Mouse (Mus musculus) intestine, postnatal 0 days (tissue): ENCODE measurements around the gene Jph3. TPM values are rescaled to one million over a fixed set of nuclear protein-coding genes. Genes with fewer than 3 reads are reported as not detected.

Experiments
- ATAC-seq: fragments of 200-750 bp; cut with Nextera tagmentation; 2 replicates; pipeline ENCODE4 v1.8.0; 2017; ENCODE audit warnings: mild to moderate bottlenecking, moderate TSS enrichment, moderate library complexity
- H3K27ac ChIP-seq: fragments of 300-500 bp; sonication (generic); 2 replicates; pipeline ENCODE4 v1.5.1; 2014; ENCODE audit warnings: mild to moderate bottlenecking, low read depth, low read length, moderate library complexity
- H3K27me3 ChIP-seq: fragments of 300-500 bp; sonication (generic); replicated peaks from 2 replicates; pipeline ENCODE4 v1.6.1; 2014; ENCODE audit warnings: low read length, mixed read lengths; ENCODE audit not compliant: control insufficient read depth, insufficient read depth
- H3K36me3 ChIP-seq: fragments of 300-500 bp; sonication (generic); 2 replicates; pipeline ENCODE4 v1.6.1; 2014; ENCODE audit warnings: mild to moderate bottlenecking, moderate library complexity; ENCODE audit not compliant: control insufficient read depth, insufficient read depth
- H3K4me1 ChIP-seq: fragments of 300-500 bp; sonication (generic); replicated peaks from 2 replicates; pipeline ENCODE4 v1.6.1; 2014; ENCODE audit warnings: antibody characterized with exemption, low read length, mixed read lengths; ENCODE audit not compliant: control insufficient read depth, insufficient read depth
- H3K4me2 ChIP-seq: fragments of 300-500 bp; sonication (generic); replicated peaks from 2 replicates; pipeline ENCODE4 v1.6.1; 2014; ENCODE audit warnings: low read depth, mild to moderate bottlenecking, moderate library complexity
- H3K4me3 ChIP-seq: fragments of 300-500 bp; sonication (generic); 2 replicates; pipeline ENCODE4 v1.5.1; 2014; ENCODE audit warnings: low read depth, low read length
- H3K9ac ChIP-seq: fragments of 300-500 bp; sonication (generic); 2 replicates; pipeline ENCODE4 v1.6.1; 2014; ENCODE audit warnings: mild to moderate bottlenecking, low read depth, low read length
- H3K9me3 ChIP-seq: fragments of 300-500 bp; sonication (generic); 2 replicates; pipeline ENCODE4 v1.6.1; 2016; ENCODE audit warnings: mixed run types; ENCODE audit not compliant: control insufficient read depth
- CTCF ChIP-seq: sonication (generic); IDR thresholded peaks from 2 replicates; pipeline ENCODE4 v1.5.1; 2016; ENCODE audit warnings: low read depth, mild to moderate bottlenecking, control low read depth, antibody characterized with exemption, moderate library complexity
- WGBS: fragments of 180-500 bp; shearing (Covaris S2); extraction: QIAGEN DNeasy Blood & Tissue Kit; methylation state at CpG from one replicate; pipeline ENCODE4 v1.1.7; 2014; 5-methylcytosine and 5-hydroxymethylcytosine counted together
- polyA plus RNA-seq: library from polyadenylated mRNA; unstranded; fragments of >200 nt; fragmentation: Nextera tagmentation; extraction: Ambion mirVana; gene quantifications from 2 replicates; pipeline ENCODE4 v1.2.1, GENCODE M21; 2015

Jph3 gene
- polyA plus RNA-seq, 1 experiment from 2014 or later: 2.8 TPM

- Histone ChIP-seq H3K36me3 (peaks cover 33% of the 10 kb centered on the region; the same call in 1 of the 2 replicates), H3K27ac (no peak overlapping the region), H3K9me3 (no peaks in the 10 kb centered on the region), H3K9ac (no peak overlapping the region), H3K4me2 (no peak overlapping the region), H3K4me1 (no peaks in the 10 kb centered on the region), H3K27me3 (no peaks in the 10 kb centered on the region), H3K4me3 (no peak overlapping the region)
- 91% methylated on average over 12 of the region's 12 CpGs for WGBS
- TF ChIP-seq CTCF: no peak
- no peak for ATAC-seq
Observed at GRCm38 (mm10) chr8:121811931-121812570, 82.6 kb downstream of the Jph3 start.

GRCm38 (mm10) chr8:121818226-121818625 lies 88.8 kb downstream of the Jph3 start:
- Histone ChIP-seq H3K36me3 (peaks cover 37% of the 10 kb centered on the region; the same call in 1 of the 2 replicates), H3K4me2 (no peak overlapping the region), H3K27me3 (no peaks in the 10 kb centered on the region), H3K4me1 (no peaks in the 10 kb centered on the region), H3K4me3 (no peak overlapping the region), H3K9me3 (no peaks in the 10 kb centered on the region), H3K9ac (no peak overlapping the region), H3K27ac (no peak overlapping the region)
- WGBS: 80% methylated on average over 7 of the region's 7 CpGs
- no peak for TF ChIP-seq CTCF
- no peak for ATAC-seq

GRCm38 (mm10) chr8:121820840-121821239 lies 91.4 kb downstream of the Jph3 start:
- TF ChIP-seq CTCF: no peak
- 93% methylated on average over 6 of the region's 6 CpGs for WGBS
- ATAC-seq: no peak
- Histone ChIP-seq H3K4me1 (no peaks in the 10 kb centered on the region), H3K9ac (no peak overlapping the region), H3K27me3 (no peaks in the 10 kb centered on the region), H3K27ac (no peak overlapping the region), H3K4me3 (no peak overlapping the region), H3K4me2 (no peak overlapping the region), H3K9me3 (no peaks in the 10 kb centered on the region), H3K36me3 (peaks cover 22% of the 10 kb centered on the region; the same call in 1 of the 2 replicates)

GRCm38 (mm10) chr8:121821320-121821719 lies 91.9 kb downstream of the Jph3 start:
- H3K4me2 ChIP-seq: no peak overlapping the region
- H3K4me1 ChIP-seq: no peaks in the 10 kb centered on the region
- H3K9ac ChIP-seq: no peak overlapping the region
- no peak for ATAC-seq
- WGBS: 89% methylated on average over 11 of the region's 11 CpGs
- TF ChIP-seq CTCF: no peak
- H3K4me3 ChIP-seq: no peak overlapping the region
- peaks cover 22% of the 10 kb centered on the region; the same call in 1 of the 2 replicates for H3K36me3 ChIP-seq
- H3K27ac ChIP-seq: no peak overlapping the region
- no peaks in the 10 kb centered on the region for H3K27me3 ChIP-seq
- no peaks in the 10 kb centered on the region for H3K9me3 ChIP-seq

GRCm38 (mm10) chr8:121821770-121822169 lies 92.3 kb downstream of the Jph3 start:
- no peak for TF ChIP-seq CTCF

GRCm38 (mm10) chr8:121827726-121828125 lies 98.3 kb downstream of the Jph3 start:
- TF ChIP-seq CTCF: no peak
- peaks cover 6% of the 10 kb centered on the region; the same call in 1 of the 2 replicates for H3K4me1 ChIP-seq
- H3K36me3 ChIP-seq: no peaks in the 10 kb centered on the region
- no peaks in the 10 kb centered on the region for H3K9me3 ChIP-seq
- WGBS: 89% methylated on average over 5 of the region's 5 CpGs
- H3K4me2 ChIP-seq: no peak overlapping the region
- H3K27ac ChIP-seq: no peak overlapping the region
- no peak for ATAC-seq
- H3K9ac ChIP-seq: no peak overlapping the region
- no peaks in the 10 kb centered on the region for H3K27me3 ChIP-seq
- H3K4me3 ChIP-seq: no peak overlapping the region

More at GRCm38 (mm10) chr8:121821770-121822169, 92.3 kb downstream of the Jph3 start:
- no peak overlapping the region for H3K4me3 ChIP-seq
- no peak overlapping the region for H3K27ac ChIP-seq
- H3K36me3 ChIP-seq: peaks cover 22% of the 10 kb centered on the region; the same call in 1 of the 2 replicates
- no peaks in the 10 kb centered on the region for H3K4me1 ChIP-seq
- ATAC-seq: no peak
- H3K9ac ChIP-seq: no peak overlapping the region
- no peak overlapping the region for H3K4me2 ChIP-seq
- no peaks in the 10 kb centered on the region for H3K27me3 ChIP-seq
- 91% methylated on average over 9 of the region's 9 CpGs for WGBS
- H3K9me3 ChIP-seq: no peaks in the 10 kb centered on the region
